8 mouse cellular contexts compared by ENCODE assay signal in the genomic region with DNA sequence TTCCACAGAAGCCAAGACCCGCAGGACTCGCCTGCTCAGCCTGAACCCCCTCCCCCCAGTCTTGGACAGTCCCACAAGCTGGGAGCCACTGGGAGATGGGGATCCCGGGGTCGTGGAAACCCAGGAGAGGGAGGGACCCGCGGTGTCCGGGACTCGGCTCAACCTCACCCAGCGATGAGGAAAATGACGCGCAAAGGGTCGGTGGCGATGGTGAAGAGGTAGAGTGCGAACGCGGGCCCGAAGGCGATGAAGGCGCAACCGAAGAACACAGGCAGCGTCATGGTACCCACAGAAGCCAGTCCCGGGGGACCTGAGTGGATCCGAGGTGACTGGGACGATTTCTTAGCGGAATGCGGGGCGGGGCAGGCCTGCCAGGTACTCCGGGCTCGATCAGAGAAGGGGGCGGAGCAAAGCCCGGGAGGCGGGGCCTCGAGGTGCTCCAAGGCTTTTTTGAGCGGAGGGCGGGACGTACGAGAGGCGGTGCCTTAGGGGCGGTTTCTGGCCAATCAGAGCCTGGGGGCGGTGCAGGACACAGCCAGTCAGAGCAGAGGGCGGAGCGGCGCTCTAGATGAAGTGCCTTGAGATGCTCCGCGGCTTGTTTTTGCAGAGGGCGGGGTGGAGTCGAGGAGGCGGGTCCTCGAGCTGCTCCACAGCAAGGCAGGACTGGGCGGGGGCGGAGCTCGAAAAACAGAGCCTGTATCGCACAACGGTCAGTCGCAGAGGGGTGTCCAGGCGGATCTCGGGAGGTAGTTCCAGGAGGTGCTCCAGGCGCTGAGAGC. TPM values are rescaled to one million over a fixed set of nuclear protein-coding genes. Genes with fewer than 3 reads are reported as not detected.
DNase-seq lines count a peak whose midpoint lies in the region; ATAC-seq lines count a peak whose summit lies in the region.

A gene (minus strand): TSS at position 409 of the 779 bp plus-strand sequence.

- peaks cover 5% of the 10 kb centered on the region; the same call in 1 of the 2 replicates for H3K4me1 ChIP-seq in hindbrain, embryonic 11.5 days (replicated peaks; ENCODE audit: control insufficient read depth, insufficient read depth, low read length)

- peak within 1 kb of the TSS; percentile 94 for H3K4me2 ChIP-seq in hindbrain, embryonic 11.5 days (replicated peaks; ENCODE audit: low read depth, low read length)

- ATAC-seq in hindbrain, embryonic 11.5 days (ENCODE audit: low FRiP score), result peak; percentile 100

- 0 out of 2 replicates have a peak within 1 kb of the TSS, but pooled peaks have one; percentile 12 for H3K27ac ChIP-seq in hindbrain, embryonic 11.5 days (ENCODE audit: low read depth, low read length)

- DNase-seq in Muller cell, postnatal 12 days (ENCODE audit: inconsistent ontology term), result peak; percentile 99
- DNase-seq in cerebellum, adult 9-11 months, result peak; percentile 100
- peak; percentile 99 for DNase-seq in frontal cortex, adult 2 months (ENCODE audit: extremely low spot score in 1 of 2, low spot score in 1 of 2)
- DNase-seq in hindbrain, embryonic 11.5 days (ENCODE audit: low spot score), result peak; percentile 99
- peak; percentile 97 to 98 for DNase-seq in layer of hippocampus, postnatal 10 days (ENCODE audit: low spot score in 2 of 2)
- peak; percentile 100 for DNase-seq in lung, postnatal 10 days
- DNase-seq in ovary, postnatal 36 days (ENCODE audit: low spot score), result peak; percentile 98
- peak; percentile 99 for DNase-seq in thymus, postnatal 25 days

- peak within 1 kb of the TSS; percentile 52 for H3K4me3 ChIP-seq in hindbrain, embryonic 11.5 days (ENCODE audit: low read depth, low read length)

- no peaks in the 10 kb centered on the region for H3K36me3 ChIP-seq in hindbrain, embryonic 11.5 days (ENCODE audit: control insufficient read depth, insufficient read depth, low read length)

- H3K27me3 ChIP-seq in hindbrain, embryonic 11.5 days (ENCODE audit: control insufficient read depth, insufficient read depth, low read length), result peaks cover 7% of the 10 kb centered on the region; the same call in 1 of the 2 replicates

- under 1% methylated on average over 57 of the region's 58 CpGs for WGBS in hindbrain, embryonic 11.5 days

- peak within 1 kb of the TSS; percentile 55 for H3K9ac ChIP-seq in hindbrain, embryonic 11.5 days (ENCODE audit: low read depth, low read length)

- H3K9me3 ChIP-seq in hindbrain, embryonic 11.5 days (ENCODE audit: control insufficient read depth, low read length), result no peaks in the 10 kb centered on the region

RNA-seq across cellular contexts. Expression of the gene that starts here (rescaled TPM):
- 7.1 and 7.2 TPM in 2 replicates for polyA plus RNA-seq in frontal cortex, adult 2 months (2012; rRNA removed)
- polyA plus RNA-seq in hindbrain, embryonic 11.5 days (2014; fragmentation: Nextera tagmentation; extraction: Ambion mirVana), result 1.1 and 2.9 TPM in 2 replicates
- total RNA-seq in layer of hippocampus, postnatal 10 days (2021), result 1 to 10 TPM; 4.4 to 5.4 TPM

Comparison
In these comparisons a context has a peak if more than half of its experiments do, and no peak if none do; other contexts are left out.
1. Peak in every context shown above with its lines: DNase-seq, ATAC-seq, H3K4me3 ChIP-seq and H3K27ac ChIP-seq.